Mouse (Mus musculus) lung, postnatal 0 days (tissue): ENCODE results near the gene Rab34. TPM values are rescaled to one million over a fixed set of nuclear protein-coding genes. Genes with fewer than 3 reads are reported as not detected.

ENCODE experiments used
- ATAC-seq: fragments of 200-750 bp; cut with Nextera tagmentation; 2 replicates; pipeline ENCODE4 v1.8.0; 2017; ENCODE audit warnings: moderate library complexity
- DNase-seq: peaks from one replicate; pipeline ENCODE4 v3.0.0-alpha.2; 2016; ENCODE audit warnings: low spot score
- H3K27ac ChIP-seq: fragments of 300-500 bp; sonication (generic); 2 replicates; pipeline ENCODE4 v1.5.1; 2014; ENCODE audit warnings: antibody characterized with exemption, mild to moderate bottlenecking, low read length, mixed read lengths
- H3K27me3 ChIP-seq: fragments of 300-500 bp; sonication (generic); replicated peaks from 2 replicates; pipeline ENCODE4 v1.6.1; 2014; ENCODE audit warnings: low read length, mixed read lengths; ENCODE audit not compliant: insufficient read depth
- H3K36me3 ChIP-seq: fragments of 300-500 bp; sonication (generic); 2 replicates; pipeline ENCODE4 v1.6.1; 2014; ENCODE audit warnings: low read length, mixed read lengths; ENCODE audit not compliant: insufficient read depth
- H3K4me1 ChIP-seq: fragments of 300-500 bp; sonication (generic); 2 replicates; pipeline ENCODE4 v1.6.1; 2014; ENCODE audit warnings: antibody characterized with exemption, low read depth, low read length, mixed read lengths; ENCODE audit not compliant: insufficient read depth
- H3K4me2 ChIP-seq: fragments of 300-500 bp; sonication (generic); replicated peaks from 2 replicates; pipeline ENCODE4 v1.6.1; 2014; ENCODE audit warnings: low read depth, mild to moderate bottlenecking, low read length, moderate library complexity, mixed read lengths
- H3K4me3 ChIP-seq: fragments of 300-500 bp; sonication (generic); 2 replicates; pipeline ENCODE4 v1.5.1; 2014; ENCODE audit warnings: low read depth, low read length
- H3K9ac ChIP-seq: fragments of 300-500 bp; sonication (generic); replicated peaks from 2 replicates; pipeline ENCODE4 v1.6.1; 2014; ENCODE audit warnings: low read depth, mild to moderate bottlenecking
- H3K9me3 ChIP-seq: fragments of 300-500 bp; sonication (generic); 2 replicates; pipeline ENCODE4 v1.6.1; 2016; ENCODE audit warnings: low read length, mixed read lengths
- CTCF ChIP-seq: IDR thresholded peaks from 2 replicates; pipeline ENCODE4 v1.5.1; 2016; ENCODE audit warnings: antibody characterized with exemption, mild to moderate bottlenecking
- EP300 ChIP-seq: IDR thresholded peaks from 2 replicates; pipeline ENCODE4 v1.6.1; 2016; ENCODE audit warnings: antibody characterized with exemption, mild to moderate bottlenecking, control low read depth
- WGBS: fragments of 180-500 bp; shearing (Covaris S2); extraction: QIAGEN DNeasy Blood & Tissue Kit; methylation state at CpG from one replicate; pipeline ENCODE4 v1.1.7; 2014; 5-methylcytosine and 5-hydroxymethylcytosine counted together
- polyA plus RNA-seq: library from polyadenylated mRNA; unstranded; fragments of >200 nt; fragmentation: Nextera tagmentation; extraction: Ambion mirVana; gene quantifications from 2 replicates; pipeline ENCODE4 v1.2.1, GENCODE M21; 2015

The Rab34 gene
- polyA plus RNA-seq, 1 experiment from 2014 or later, result 103 TPM

DNA sequence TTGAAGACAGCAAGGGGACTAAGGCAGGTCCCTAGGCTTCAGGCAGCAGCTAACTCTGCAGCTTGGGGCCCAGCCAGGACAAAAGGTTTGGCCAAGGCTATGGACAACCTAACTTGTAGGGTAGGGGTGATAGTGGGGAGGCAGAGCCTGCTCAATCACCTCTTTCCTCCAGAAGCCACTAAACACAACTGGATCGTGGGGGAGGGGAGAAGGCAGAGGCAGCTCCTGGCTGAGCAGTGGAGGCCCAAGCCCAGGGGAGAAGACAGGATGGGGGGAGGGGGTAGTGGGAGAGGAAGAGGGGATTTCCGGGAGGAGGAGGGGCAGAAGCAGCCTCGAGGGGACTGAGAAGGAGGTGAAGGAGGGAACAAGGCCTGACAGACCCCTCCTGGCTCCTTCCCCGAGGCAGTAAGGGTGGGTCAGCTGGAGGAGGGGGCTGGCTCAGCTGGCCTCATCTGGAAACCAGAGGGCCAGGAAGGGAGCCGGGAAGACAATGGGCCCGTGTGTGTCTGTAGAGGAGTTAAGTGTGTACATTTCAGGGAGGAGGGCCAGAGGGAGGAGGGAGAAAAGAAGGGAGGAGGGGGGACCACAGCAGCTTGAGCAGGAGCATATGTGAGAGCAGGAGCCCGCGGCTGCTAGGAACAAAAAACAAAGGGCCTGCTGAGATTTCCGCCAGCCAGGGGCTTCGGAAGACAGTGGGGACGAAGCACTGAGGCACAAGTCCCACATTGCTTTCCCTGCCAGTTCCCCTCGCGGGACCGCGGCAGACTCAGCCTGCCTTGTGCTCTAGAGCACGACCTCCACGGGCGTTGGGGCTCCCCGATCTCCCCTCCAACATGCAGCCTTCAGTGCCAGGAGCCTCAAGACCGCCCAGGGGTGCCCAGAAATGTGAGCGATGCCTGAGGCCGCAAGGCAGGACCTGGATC, 24.3 kb upstream of the Rab34 start:
- 2% methylated on average over 21 of the region's 22 CpGs for WGBS
- peak; percentile 26; the same call in 1 of the 2 replicates for ATAC-seq
- H3K9ac ChIP-seq, result peak overlapping the region; percentile 72
- peak overlapping the region; percentile 75 for H3K4me3 ChIP-seq
- peak overlapping the region; percentile 94 for H3K27ac ChIP-seq
- H3K4me1 ChIP-seq, result peaks cover 23% of the 10 kb centered on the region
- H3K9me3 ChIP-seq, result no peaks in the 10 kb centered on the region
- peak overlapping the region; percentile 95 for H3K4me2 ChIP-seq
- H3K27me3 ChIP-seq, result no peaks in the 10 kb centered on the region
- peak; percentile 85 for DNase-seq
- no peaks in the 10 kb centered on the region for H3K36me3 ChIP-seq
- TF ChIP-seq CTCF (no peak), EP300 (no peak)

DNA sequence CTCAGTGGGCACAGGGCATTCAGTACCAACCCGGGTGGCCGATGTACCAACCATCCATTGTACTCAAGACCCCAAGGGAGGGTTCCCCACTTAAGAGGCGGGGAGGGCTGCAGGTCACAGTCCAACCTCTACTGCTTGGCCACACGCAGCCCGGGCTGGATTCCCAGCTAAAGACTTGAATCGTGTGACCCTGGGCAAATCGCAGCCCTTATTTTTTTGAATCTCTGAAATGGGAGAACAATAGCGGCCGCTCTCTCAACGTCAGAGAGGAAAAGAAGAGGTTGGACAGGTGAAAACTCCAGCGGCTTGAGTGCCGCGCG, 23.7 kb upstream of the Rab34 start:
- Histone ChIP-seq H3K27ac (peak overlapping the region; percentile 94), H3K27me3 (no peaks in the 10 kb centered on the region), H3K36me3 (no peaks in the 10 kb centered on the region), H3K4me1 (peaks cover 20% of the 10 kb centered on the region), H3K9ac (peak overlapping the region; percentile 72), H3K9me3 (no peaks in the 10 kb centered on the region), H3K4me3 (peak overlapping the region; percentile 75), H3K4me2 (peak overlapping the region; percentile 95)
- TF ChIP-seq EP300 (no peak), CTCF (no peak)
- DNase-seq (no peak), ATAC-seq (no peak)
- WGBS, result 0% methylated on average over 14 of the region's 14 CpGs

DNA sequence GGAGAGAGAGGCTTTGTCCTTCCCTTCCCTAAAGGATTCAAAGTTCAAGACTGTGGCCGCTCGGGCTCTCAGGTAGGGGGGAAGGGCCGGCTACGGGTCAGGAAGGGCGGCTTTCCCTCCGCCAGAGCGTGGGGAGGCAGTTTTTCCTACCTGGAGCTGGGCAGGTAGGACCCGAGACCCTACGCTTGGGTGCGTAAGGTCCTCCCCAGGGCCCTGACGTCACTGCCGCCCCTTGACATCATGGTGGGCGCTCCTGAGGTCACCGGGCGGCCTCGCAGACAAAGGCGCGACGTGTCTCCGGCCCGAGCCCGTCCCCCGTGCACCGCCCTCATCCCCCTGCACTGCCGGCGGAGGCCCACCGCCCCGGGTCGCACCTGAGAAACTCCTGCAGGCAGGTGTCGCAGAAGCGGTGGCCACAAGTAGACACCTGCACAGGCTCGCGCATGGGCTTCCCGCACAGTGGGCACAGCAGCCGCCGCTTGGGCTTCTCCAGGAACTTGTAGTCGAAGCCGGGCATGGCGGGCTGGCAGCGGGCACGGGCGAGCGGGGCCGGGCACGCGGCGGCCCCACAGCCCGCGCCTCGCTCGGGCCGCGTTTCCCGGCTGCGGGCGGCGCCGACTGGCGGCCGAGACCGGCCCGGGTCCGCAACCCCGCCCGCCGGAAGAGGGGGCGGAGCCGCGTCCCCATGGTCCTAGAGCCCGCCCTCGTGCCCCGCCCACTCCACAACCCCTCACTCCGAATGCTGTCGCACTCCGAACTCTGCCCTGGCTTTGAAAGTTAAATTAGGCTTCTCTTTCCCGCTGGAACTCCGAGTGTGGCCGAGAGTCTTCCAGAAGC, 23.1 kb upstream of the Rab34 start, which contains the start of gene Traf4:
Gene Traf4, minus strand, starts transcription at position 666 of the 837 bp plus-strand sequence.
- H3K4me3 ChIP-seq, result peak within 1 kb of the TSS; percentile 75
- WGBS, result under 1% methylated on average over 59 of the region's 78 CpGs
- peak within 1 kb of the TSS; percentile 72 for H3K9ac ChIP-seq
- H3K9me3 ChIP-seq, result no peaks in the 10 kb centered on the region
- peak within 1 kb of the TSS; percentile 94 for H3K27ac ChIP-seq
- ATAC-seq, result peak; percentile 90
- peaks cover 20% of the 10 kb centered on the region for H3K4me1 ChIP-seq
- H3K4me2 ChIP-seq, result peak within 1 kb of the TSS; percentile 95
- DNase-seq, result peak; percentile 91
- no peaks in the 10 kb centered on the region for H3K36me3 ChIP-seq
- H3K27me3 ChIP-seq, result no peaks in the 10 kb centered on the region
- peak; percentile 49 for TF ChIP-seq CTCF
- TF ChIP-seq EP300, result no peak

DNA sequence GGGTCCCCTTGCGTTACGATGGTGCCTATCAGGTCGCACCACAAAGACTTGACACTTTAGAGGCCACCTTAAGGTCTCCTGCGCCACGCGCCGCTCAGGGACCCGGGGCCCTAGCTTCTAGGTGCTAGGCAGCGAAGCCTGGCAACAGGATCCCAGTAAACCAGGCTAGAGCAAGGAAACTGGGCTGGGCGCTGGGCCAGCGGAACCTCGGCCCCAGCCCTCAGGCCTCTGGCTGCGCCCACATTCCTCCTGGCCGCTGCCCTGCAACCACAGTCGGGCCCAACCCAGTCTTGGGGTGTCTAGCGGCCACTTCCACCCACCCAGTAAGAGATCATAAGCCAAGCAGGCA, 22.5 kb upstream of the Rab34 start:
- WGBS, result 4% methylated on average over 16 of the region's 16 CpGs
- Histone ChIP-seq H3K9ac (peak overlapping the region; percentile 72; the same call in 1 of the 2 replicates), H3K36me3 (no peaks in the 10 kb centered on the region), H3K27ac (peak overlapping the region; percentile 94), H3K27me3 (no peaks in the 10 kb centered on the region), H3K4me2 (peak overlapping the region; percentile 95), H3K4me1 (peaks cover 20% of the 10 kb centered on the region), H3K4me3 (peak overlapping the region; percentile 75), H3K9me3 (no peaks in the 10 kb centered on the region)
- ATAC-seq (peak; percentile 75), DNase-seq (peak; percentile 86)
- TF ChIP-seq CTCF, result no peak
- TF ChIP-seq EP300, result peak; percentile 41

DNA sequence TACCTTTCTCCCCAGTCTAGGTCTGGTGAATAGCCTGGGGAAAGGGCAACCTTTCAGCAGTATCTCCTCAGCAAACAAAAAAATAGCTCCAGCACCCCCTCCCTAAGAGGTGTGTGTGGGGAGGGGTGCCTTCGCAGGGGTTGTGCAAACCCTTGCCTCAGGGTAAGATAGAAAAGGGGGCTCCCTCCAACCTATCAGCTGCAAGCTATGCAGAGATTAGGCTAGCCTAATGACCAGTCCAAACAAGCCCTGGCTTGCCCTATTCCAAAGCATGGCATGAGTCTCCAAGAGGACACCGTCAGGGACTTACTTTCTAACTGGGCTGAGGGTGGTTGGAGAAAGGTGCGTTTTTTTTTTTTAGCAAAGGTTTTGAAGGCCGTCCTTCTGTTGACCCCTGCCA, 22.1 kb upstream of the Rab34 start:
- 40% methylated on average over 4 of the region's 4 CpGs for WGBS
- Histone ChIP-seq H3K27ac (peak overlapping the region; percentile 94), H3K4me1 (peaks cover 20% of the 10 kb centered on the region), H3K9ac (no peak overlapping the region; the same call in 1 of the 2 replicates), H3K9me3 (no peaks in the 10 kb centered on the region), H3K27me3 (no peaks in the 10 kb centered on the region), H3K36me3 (no peaks in the 10 kb centered on the region), H3K4me3 (peak overlapping the region; percentile 75; the same call in 1 of the 2 replicates), H3K4me2 (peak overlapping the region; percentile 95)
- no peak for DNase-seq
- TF ChIP-seq EP300 (no peak), CTCF (no peak)
- ATAC-seq, result no peak

DNA sequence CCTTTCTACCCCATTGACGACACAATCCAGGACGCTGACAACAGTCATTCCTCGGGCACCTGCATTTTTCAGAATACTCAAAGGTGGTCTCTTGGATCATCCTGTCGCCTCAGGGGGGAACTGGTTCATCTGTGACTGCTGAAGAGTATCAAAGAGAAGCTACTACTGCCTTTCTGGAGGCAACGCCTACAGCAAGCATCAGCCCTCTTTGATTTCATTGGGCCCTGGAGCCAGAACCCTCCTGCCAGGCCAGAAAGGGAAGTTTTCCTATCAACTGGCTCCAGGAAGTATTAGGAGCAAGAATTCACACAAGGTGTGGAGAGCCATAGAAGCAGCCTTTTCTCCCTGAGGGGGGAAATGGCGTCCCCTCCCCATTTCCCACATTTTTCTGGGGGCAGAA, 21.6 kb upstream of the Rab34 start:
- H3K4me3 ChIP-seq, result no peak overlapping the region
- H3K9ac ChIP-seq, result no peak overlapping the region
- H3K27me3 ChIP-seq, result no peaks in the 10 kb centered on the region
- H3K27ac ChIP-seq, result peak overlapping the region; percentile 94
- no peak for TF ChIP-seq CTCF
- H3K4me2 ChIP-seq, result no peak overlapping the region
- H3K36me3 ChIP-seq, result no peaks in the 10 kb centered on the region; the same call in 1 of the 2 replicates
- ATAC-seq (no peak), DNase-seq (no peak)
- H3K4me1 ChIP-seq, result peaks cover 20% of the 10 kb centered on the region
- H3K9me3 ChIP-seq, result no peaks in the 10 kb centered on the region
- WGBS, result 59% methylated on average over 6 of the region's 6 CpGs
